Mouse (Mus musculus): ENCODE data around the gene Nipa2. TPM values are rescaled to one million over a fixed set of nuclear protein-coding genes. Genes with fewer than 3 reads are reported as not detected.

Gene Nipa2
- polyA plus RNA-seq (2014; fragmentation: Nextera tagmentation; extraction: Ambion mirVana) = 49.8 and 53.7 TPM in 2 replicates

- Histone ChIP-seq H3K36me3 (ENCODE audit: control insufficient read depth, insufficient read depth, low read length) (no peaks in the 10 kb centered on the region), H3K4me1 (ENCODE audit: control insufficient read depth, insufficient read depth, low read length) (0 out of 2 replicates have a peak, but pooled peaks cover 7% of the 10 kb centered on the region), H3K27me3 (ENCODE audit: control insufficient read depth, insufficient read depth, low read length) (no peaks in the 10 kb centered on the region), H3K4me2 (ENCODE audit: low read depth, severe bottlenecking) (peak within 1 kb of the TSS; percentile 60), H3K4me3 (ENCODE audit: low read depth, low read length) (peak within 1 kb of the TSS; percentile 89), H3K9ac (ENCODE audit: low read length) (peak within 1 kb of the TSS; percentile 89), H3K9me3 (ENCODE audit: control insufficient read depth, low read length) (no peaks in the 10 kb centered on the region), H3K27ac (replicated peaks; ENCODE audit: low read depth, low read length) (peak within 1 kb of the TSS; percentile 70; the same call in 1 of the 2 replicates)
- DNase-seq (ENCODE audit: low spot score) (peak; percentile 96), ATAC-seq (ENCODE audit: insufficient number of reproducible peaks, low FRiP score, low TSS enrichment, low read depth) (peak; percentile 97)
- 0% methylated on average over 70 of the region's 70 CpGs for WGBS
Observed at GRCm38 (mm10) chr7:55962004-55962908, at the start of gene Nipa2. Gene Nipa2, minus strand, starts transcription at chr7:55962476.

GRCm38 (mm10) chr7:56011018-56011333 is 48.7 kb upstream of the Nipa2 start:
- no peaks in the 10 kb centered on the region for H3K9me3 ChIP-seq (ENCODE audit: control insufficient read depth, low read length)
- no peak overlapping the region for H3K4me2 ChIP-seq (ENCODE audit: low read depth, severe bottlenecking)
- DNase-seq (ENCODE audit: low spot score) (no peak), ATAC-seq (ENCODE audit: insufficient number of reproducible peaks, low FRiP score, low TSS enrichment, low read depth) (no peak)
- H3K27ac ChIP-seq (replicated peaks; ENCODE audit: low read depth, low read length) = no peak overlapping the region
- no peaks in the 10 kb centered on the region for H3K36me3 ChIP-seq (ENCODE audit: control insufficient read depth, insufficient read depth, low read length)
- H3K4me1 ChIP-seq (ENCODE audit: control insufficient read depth, insufficient read depth, low read length) = no peaks in the 10 kb centered on the region
- no peaks in the 10 kb centered on the region for H3K27me3 ChIP-seq (ENCODE audit: control insufficient read depth, insufficient read depth, low read length)
- no peak overlapping the region for H3K9ac ChIP-seq (ENCODE audit: low read length)
- no peak overlapping the region for H3K4me3 ChIP-seq (ENCODE audit: low read depth, low read length)

GRCm38 (mm10) chr7:56010318-56011017 is 48.2 kb upstream of the Nipa2 start:
- H3K36me3 ChIP-seq (ENCODE audit: control insufficient read depth, insufficient read depth, low read length) = no peaks in the 10 kb centered on the region
- WGBS = 81% methylated on average over 4 of the region's 4 CpGs
- DNase-seq (ENCODE audit: low spot score) = no peak
- H3K4me1 ChIP-seq (ENCODE audit: control insufficient read depth, insufficient read depth, low read length) = no peaks in the 10 kb centered on the region
- no peak overlapping the region for H3K27ac ChIP-seq (replicated peaks; ENCODE audit: low read depth, low read length)
- no peaks in the 10 kb centered on the region for H3K27me3 ChIP-seq (ENCODE audit: control insufficient read depth, insufficient read depth, low read length)
- H3K9me3 ChIP-seq (ENCODE audit: control insufficient read depth, low read length) = no peaks in the 10 kb centered on the region
- H3K9ac ChIP-seq (ENCODE audit: low read length) = no peak overlapping the region
- no peak for ATAC-seq (ENCODE audit: insufficient number of reproducible peaks, low FRiP score, low TSS enrichment, low read depth)
- H3K4me2 ChIP-seq (ENCODE audit: low read depth, severe bottlenecking) = no peak overlapping the region
- H3K4me3 ChIP-seq (ENCODE audit: low read depth, low read length) = no peak overlapping the region

- H3K9ac ChIP-seq (ENCODE audit: low read length) = no peak overlapping the region
- no peaks in the 10 kb centered on the region for H3K4me1 ChIP-seq (ENCODE audit: control insufficient read depth, insufficient read depth, low read length)
- no peaks in the 10 kb centered on the region for H3K27me3 ChIP-seq (ENCODE audit: control insufficient read depth, insufficient read depth, low read length)
- H3K27ac ChIP-seq (replicated peaks; ENCODE audit: low read depth, low read length) = no peak overlapping the region
- 28% methylated on average over 3 of the region's 4 CpGs for WGBS
- no peak overlapping the region for H3K4me3 ChIP-seq (ENCODE audit: low read depth, low read length)
- H3K36me3 ChIP-seq (ENCODE audit: control insufficient read depth, insufficient read depth, low read length) = no peaks in the 10 kb centered on the region
- no peaks in the 10 kb centered on the region for H3K9me3 ChIP-seq (ENCODE audit: control insufficient read depth, low read length)
- ATAC-seq (ENCODE audit: insufficient number of reproducible peaks, low FRiP score, low TSS enrichment, low read depth) = no peak
- no peak overlapping the region for H3K4me2 ChIP-seq (ENCODE audit: low read depth, severe bottlenecking)
- no peak for DNase-seq (ENCODE audit: low spot score)
Observed at GRCm38 (mm10) chr7:55998997-55999396, 36.7 kb upstream of the Nipa2 start.

GRCm38 (mm10) chr7:55995013-55995412 is 32.7 kb upstream of the Nipa2 start:
- WGBS = 77% methylated on average over 4 of the region's 4 CpGs
- no peak for ATAC-seq (ENCODE audit: insufficient number of reproducible peaks, low FRiP score, low TSS enrichment, low read depth)

GRCm38 (mm10) chr7:55991858-55992257 is 29.6 kb upstream of the Nipa2 start:
- Histone ChIP-seq H3K4me2 (ENCODE audit: low read depth, severe bottlenecking) (no peak overlapping the region), H3K4me1 (ENCODE audit: control insufficient read depth, insufficient read depth, low read length) (no peaks in the 10 kb centered on the region), H3K27ac (replicated peaks; ENCODE audit: low read depth, low read length) (no peak overlapping the region), H3K9me3 (ENCODE audit: control insufficient read depth, low read length) (no peaks in the 10 kb centered on the region), H3K27me3 (ENCODE audit: control insufficient read depth, insufficient read depth, low read length) (no peaks in the 10 kb centered on the region), H3K9ac (ENCODE audit: low read length) (no peak overlapping the region), H3K4me3 (ENCODE audit: low read depth, low read length) (no peak overlapping the region), H3K36me3 (ENCODE audit: control insufficient read depth, insufficient read depth, low read length) (no peaks in the 10 kb centered on the region)
- no peak for DNase-seq (ENCODE audit: low spot score)
- 90% methylated on average over 7 of the region's 7 CpGs for WGBS
- ATAC-seq (ENCODE audit: insufficient number of reproducible peaks, low FRiP score, low TSS enrichment, low read depth) = no peak

More at GRCm38 (mm10) chr7:55995013-55995412, 32.7 kb upstream of the Nipa2 start:
- Histone ChIP-seq H3K9me3 (ENCODE audit: control insufficient read depth, low read length) (no peaks in the 10 kb centered on the region), H3K27ac (replicated peaks; ENCODE audit: low read depth, low read length) (no peak overlapping the region), H3K36me3 (ENCODE audit: control insufficient read depth, insufficient read depth, low read length) (no peaks in the 10 kb centered on the region), H3K4me2 (ENCODE audit: low read depth, severe bottlenecking) (no peak overlapping the region), H3K4me1 (ENCODE audit: control insufficient read depth, insufficient read depth, low read length) (no peaks in the 10 kb centered on the region), H3K4me3 (ENCODE audit: low read depth, low read length) (no peak overlapping the region), H3K9ac (ENCODE audit: low read length) (no peak overlapping the region), H3K27me3 (ENCODE audit: control insufficient read depth, insufficient read depth, low read length) (no peaks in the 10 kb centered on the region)
- DNase-seq (ENCODE audit: low spot score) = no peak

GRCm38 (mm10) chr7:55991129-55991528 is 28.9 kb upstream of the Nipa2 start:
- H3K4me2 ChIP-seq (ENCODE audit: low read depth, severe bottlenecking) = no peak overlapping the region
- no peak overlapping the region for H3K9ac ChIP-seq (ENCODE audit: low read length)
- DNase-seq (ENCODE audit: low spot score) (no peak), ATAC-seq (ENCODE audit: insufficient number of reproducible peaks, low FRiP score, low TSS enrichment, low read depth) (no peak)
- H3K27ac ChIP-seq (replicated peaks; ENCODE audit: low read depth, low read length) = no peak overlapping the region
- no peak overlapping the region for H3K4me3 ChIP-seq (ENCODE audit: low read depth, low read length)
- 90% methylated on average over 3 of the region's 3 CpGs for WGBS
- H3K36me3 ChIP-seq (ENCODE audit: control insufficient read depth, insufficient read depth, low read length) = no peaks in the 10 kb centered on the region
- no peaks in the 10 kb centered on the region for H3K4me1 ChIP-seq (ENCODE audit: control insufficient read depth, insufficient read depth, low read length)
- no peaks in the 10 kb centered on the region for H3K27me3 ChIP-seq (ENCODE audit: control insufficient read depth, insufficient read depth, low read length)
- no peaks in the 10 kb centered on the region for H3K9me3 ChIP-seq (ENCODE audit: control insufficient read depth, low read length)

- no peak; the same call in 1 of the 2 replicates for ATAC-seq (ENCODE audit: insufficient number of reproducible peaks, low FRiP score, low TSS enrichment, low read depth)
- WGBS = 37% methylated on average over 13 of the region's 13 CpGs
Observed at GRCm38 (mm10) chr7:55986526-55987214, 24.4 kb upstream of the Nipa2 start.

More at GRCm38 (mm10) chr7:55986526-55987214, 24.4 kb upstream of the Nipa2 start:
- Histone ChIP-seq H3K9ac (ENCODE audit: low read length) (no peak overlapping the region), H3K4me2 (ENCODE audit: low read depth, severe bottlenecking) (no peak overlapping the region), H3K27ac (replicated peaks; ENCODE audit: low read depth, low read length) (no peak overlapping the region), H3K9me3 (ENCODE audit: control insufficient read depth, low read length) (no peaks in the 10 kb centered on the region), H3K4me3 (ENCODE audit: low read depth, low read length) (no peak overlapping the region), H3K27me3 (ENCODE audit: control insufficient read depth, insufficient read depth, low read length) (no peaks in the 10 kb centered on the region), H3K36me3 (ENCODE audit: control insufficient read depth, insufficient read depth, low read length) (no peaks in the 10 kb centered on the region), H3K4me1 (ENCODE audit: control insufficient read depth, insufficient read depth, low read length) (no peaks in the 10 kb centered on the region)
- peak; percentile 86 for DNase-seq (ENCODE audit: low spot score)
